Mouse (Mus musculus): Measurements from ENCODE around the gene Lhfpl4. TPM values are rescaled to one million over a fixed set of nuclear protein-coding genes. Genes with fewer than 3 reads are reported as not detected.

Lhfpl4 gene
- total and polyA plus RNA-seq, 2 experiments from 2014 or later, result 53.5 to 64.1 TPM

GRCm38 (mm10) chr6:113216280-113216679 lies 21.1 kb upstream of the Lhfpl4 start:
- H3K4me1 ChIP-seq (ENCODE audit: insufficient read depth), result no peaks in the 10 kb centered on the region
- no peak overlapping the region for H3K9ac ChIP-seq
- H3K4me3 ChIP-seq (ENCODE audit: low read depth, low read length), result no peak overlapping the region
- DNase-seq (no peak), ATAC-seq (no peak)
- 83% methylated on average over 2 of the region's 2 CpGs for WGBS
- 0 out of 2 replicates have a peak, but pooled peaks have one; percentile 8 for TF ChIP-seq CTCF (IDR thresholded peaks at IDR 0.05; ENCODE audit: low read depth)
- no peaks in the 10 kb centered on the region for H3K9me3 ChIP-seq (ENCODE audit: low read length)
- H3K4me2 ChIP-seq (ENCODE audit: low read depth), result no peak overlapping the region
- H3K27ac ChIP-seq (ENCODE audit: low read depth, low read length), result no peak overlapping the region
- H3K27me3 ChIP-seq (ENCODE audit: insufficient read depth, low read length), result no peaks in the 10 kb centered on the region
- H3K36me3 ChIP-seq (ENCODE audit: insufficient read depth), result no peaks in the 10 kb centered on the region

- Histone ChIP-seq H3K27ac (ENCODE audit: low read depth, low read length) (peak overlapping the region; percentile 66), H3K4me3 (ENCODE audit: low read depth, low read length) (peak overlapping the region; percentile 84), H3K9ac (peak overlapping the region; percentile 91), H3K36me3 (ENCODE audit: insufficient read depth) (no peaks in the 10 kb centered on the region), H3K27me3 (ENCODE audit: insufficient read depth, low read length) (no peaks in the 10 kb centered on the region), H3K4me1 (ENCODE audit: insufficient read depth) (peaks cover 15% of the 10 kb centered on the region), H3K4me2 (ENCODE audit: low read depth) (peak overlapping the region; percentile 79), H3K9me3 (ENCODE audit: low read length) (no peaks in the 10 kb centered on the region)
- WGBS, result 10% methylated on average over 9 of the region's 9 CpGs
- ATAC-seq (peak; percentile 56), DNase-seq (peak; percentile 67)
- no peak for TF ChIP-seq CTCF (IDR thresholded peaks at IDR 0.05; ENCODE audit: low read depth)
Measured at GRCm38 (mm10) chr6:113195596-113195992, 410 bp upstream of the Lhfpl4 start.

GRCm38 (mm10) chr6:113194517-113194840 lies 705 bp downstream of the Lhfpl4 start:
- Histone ChIP-seq H3K4me1 (ENCODE audit: insufficient read depth) (peaks cover 15% of the 10 kb centered on the region), H3K27ac (ENCODE audit: low read depth, low read length) (peak overlapping the region; percentile 71; the same call in 1 of the 2 replicates), H3K4me3 (ENCODE audit: low read depth, low read length) (peak overlapping the region; percentile 84), H3K36me3 (ENCODE audit: insufficient read depth) (no peaks in the 10 kb centered on the region), H3K9ac (peak overlapping the region; percentile 91), H3K4me2 (ENCODE audit: low read depth) (peak overlapping the region; percentile 79), H3K27me3 (ENCODE audit: insufficient read depth, low read length) (no peaks in the 10 kb centered on the region), H3K9me3 (ENCODE audit: low read length) (no peaks in the 10 kb centered on the region)
- ATAC-seq (no peak), DNase-seq (peak; percentile 15)
- WGBS, result 3% methylated on average over 5 of the region's 5 CpGs
- no peak for TF ChIP-seq CTCF (IDR thresholded peaks at IDR 0.05; ENCODE audit: low read depth)

- WGBS, result 5% methylated on average over 46 of the region's 46 CpGs
- peak overlapping the region; percentile 91 for H3K9ac ChIP-seq
- no peak overlapping the region for H3K27ac ChIP-seq (ENCODE audit: low read depth, low read length)
- DNase-seq (peak; percentile 31), ATAC-seq (peak; percentile 53)
- peaks cover 4% of the 10 kb centered on the region; the same call in 1 of the 2 replicates for H3K36me3 ChIP-seq (ENCODE audit: insufficient read depth)
- H3K4me1 ChIP-seq (ENCODE audit: insufficient read depth), result peaks cover 15% of the 10 kb centered on the region
- no peak for TF ChIP-seq CTCF (IDR thresholded peaks at IDR 0.05; ENCODE audit: low read depth)
- peak overlapping the region; percentile 79 for H3K4me2 ChIP-seq (ENCODE audit: low read depth)
- H3K27me3 ChIP-seq (ENCODE audit: insufficient read depth, low read length), result no peaks in the 10 kb centered on the region
- peak overlapping the region; percentile 84 for H3K4me3 ChIP-seq (ENCODE audit: low read depth, low read length)
- H3K9me3 ChIP-seq (ENCODE audit: low read length), result no peaks in the 10 kb centered on the region
Measured at GRCm38 (mm10) chr6:113193765-113194460, 1.3 kb downstream of the Lhfpl4 start.

GRCm38 (mm10) chr6:113184866-113185525 lies 10.2 kb downstream of the Lhfpl4 start:
- Histone ChIP-seq H3K36me3 (ENCODE audit: insufficient read depth) (peaks cover 17% of the 10 kb centered on the region), H3K4me1 (ENCODE audit: insufficient read depth) (no peaks in the 10 kb centered on the region; the same call in 1 of the 2 replicates), H3K4me3 (ENCODE audit: low read depth, low read length) (no peak overlapping the region), H3K9ac (no peak overlapping the region), H3K4me2 (ENCODE audit: low read depth) (no peak overlapping the region), H3K27ac (ENCODE audit: low read depth, low read length) (no peak overlapping the region), H3K27me3 (ENCODE audit: insufficient read depth, low read length) (no peaks in the 10 kb centered on the region), H3K9me3 (ENCODE audit: low read length) (no peaks in the 10 kb centered on the region)
- DNase-seq (no peak), ATAC-seq (no peak)
- no peak for TF ChIP-seq CTCF (IDR thresholded peaks at IDR 0.05; ENCODE audit: low read depth)
- 88% methylated on average over 21 of the region's 21 CpGs for WGBS

GRCm38 (mm10) chr6:113184163-113184562 lies 11.0 kb downstream of the Lhfpl4 start:
- H3K9ac ChIP-seq, result no peak overlapping the region
- H3K4me1 ChIP-seq (ENCODE audit: insufficient read depth), result peaks cover 5% of the 10 kb centered on the region; the same call in 1 of the 2 replicates
- DNase-seq (no peak), ATAC-seq (no peak)
- WGBS, result 88% methylated on average over 9 of the region's 9 CpGs
- no peaks in the 10 kb centered on the region for H3K27me3 ChIP-seq (ENCODE audit: insufficient read depth, low read length)
- no peak overlapping the region for H3K27ac ChIP-seq (ENCODE audit: low read depth, low read length)
- H3K9me3 ChIP-seq (ENCODE audit: low read length), result no peaks in the 10 kb centered on the region
- H3K4me3 ChIP-seq (ENCODE audit: low read depth, low read length), result no peak overlapping the region
- no peak overlapping the region for H3K4me2 ChIP-seq (ENCODE audit: low read depth)
- TF ChIP-seq CTCF (IDR thresholded peaks at IDR 0.05; ENCODE audit: low read depth), result no peak
- peaks cover 16% of the 10 kb centered on the region for H3K36me3 ChIP-seq (ENCODE audit: insufficient read depth)

- no peak for TF ChIP-seq CTCF (IDR thresholded peaks at IDR 0.05; ENCODE audit: low read depth)
- H3K4me3 ChIP-seq (ENCODE audit: low read depth, low read length), result peak overlapping the region; percentile 11; the same call in 1 of the 2 replicates
Measured at GRCm38 (mm10) chr6:113179195-113179733, 15.9 kb downstream of the Lhfpl4 start.

More at GRCm38 (mm10) chr6:113179195-113179733, 15.9 kb downstream of the Lhfpl4 start:
- Histone ChIP-seq H3K27me3 (ENCODE audit: insufficient read depth, low read length) (no peaks in the 10 kb centered on the region), H3K4me1 (ENCODE audit: insufficient read depth) (peaks cover 9% of the 10 kb centered on the region; the same call in 1 of the 2 replicates), H3K27ac (ENCODE audit: low read depth, low read length) (peak overlapping the region; percentile 59; the same call in 1 of the 2 replicates), H3K9ac (0 out of 2 replicates have a peak overlapping the region, but pooled peaks have one; percentile 18), H3K4me2 (ENCODE audit: low read depth) (peak overlapping the region; percentile 39), H3K36me3 (ENCODE audit: insufficient read depth) (peaks cover 15% of the 10 kb centered on the region), H3K9me3 (ENCODE audit: low read length) (no peaks in the 10 kb centered on the region)
- DNase-seq, result peak; percentile 11
- 28% methylated on average over 4 of the region's 4 CpGs for WGBS
- ATAC-seq, result peak; percentile 19
